Mouse (Mus musculus) mouse embryonic stem cell (cell line): ENCODE data around the gene Pml.

Source experiments
- in situ Hi-C, 2 experiments: fragments of 300-500 bp; cut with MboI; formaldehyde crosslinking; loops; 1 replicate in 1 of 2; 3 replicates in 1 of 2; pipeline ENCODE4 v1.14.3; 2019 to 2020; ENCODE audit warnings: low sequenced_read_pairs in 2 of 2, low pct_unique_long_range_greater_than_20kb in 1 of 2, mixed read lengths in 1 of 2; ENCODE audit not compliant: unreplicated experiment in 1 of 2

Pml gene

GRCm38 (mm10) chr9:58198801-58199371 is 50.7 kb downstream of the Pml start:
- in situ Hi-C loops: no loop called here

GRCm38 (mm10) chr9:58197781-58198701 is 51.5 kb downstream of the Pml start:
- in situ Hi-C loops: no loop called here

- in situ Hi-C loops: no loop called here
Measured at GRCm38 (mm10) chr9:58196610-58197567, 52.7 kb downstream of the Pml start.

- in situ Hi-C loops: no loop called here
Measured at GRCm38 (mm10) chr9:58196141-58196540, 53.4 kb downstream of the Pml start.

GRCm38 (mm10) chr9:58195671-58196070 is 53.9 kb downstream of the Pml start:
- in situ Hi-C loops: no loop called here

- in situ Hi-C loops: no loop called here
Measured at GRCm38 (mm10) chr9:58194222-58194621, 55.4 kb downstream of the Pml start.

GRCm38 (mm10) chr9:58184456-58184855 is 65.1 kb downstream of the Pml start:
- in situ Hi-C loops: no loop called here

GRCm38 (mm10) chr9:58179390-58179789 is 70.2 kb downstream of the Pml start:
- in situ Hi-C loops: no loop called here

GRCm38 (mm10) chr9:58177165-58177564 is 72.4 kb downstream of the Pml start:
- in situ Hi-C loops: no loop called here

- in situ Hi-C loops: no loop called here
Measured at GRCm38 (mm10) chr9:58175745-58176487, 73.7 kb downstream of the Pml start.

- in situ Hi-C loops: no loop called here
Measured at GRCm38 (mm10) chr9:58174818-58175251, 74.8 kb downstream of the Pml start.

- in situ Hi-C loops: no loop called here
Measured at GRCm38 (mm10) chr9:58172863-58173262, 76.7 kb downstream of the Pml start.

- in situ Hi-C loops: no loop called here
Measured at GRCm38 (mm10) chr9:58169426-58169825, 80.2 kb downstream of the Pml start.

GRCm38 (mm10) chr9:58168880-58169279 is 80.7 kb downstream of the Pml start:
- in situ Hi-C loops: no loop called here
